Mouse (Mus musculus) olfactory bulb, adult 2 months (tissue): ENCODE results near the gene Tmem132d.

ENCODE experiments used
- CTCF ChIP-seq: fragments of 200-500 bp; IDR thresholded peaks from 2 replicates; pipeline ENCODE4 v1.5.1; 2012; ENCODE audit warnings: low read depth, mild to moderate bottlenecking, low read length, moderate library complexity; ENCODE audit not compliant: insufficient read depth
- POLR2A ChIP-seq: fragments of 200-500 bp; IDR thresholded peaks from 2 replicates; pipeline ENCODE4 v1.6.1; 2012; ENCODE audit warnings: mild to moderate bottlenecking, low read depth, low read length, moderate library complexity; ENCODE audit not compliant: insufficient read depth

GRCm38 (mm10) chr5:128090578-128090977 is 342.3 kb downstream of the Tmem132d start:
- TF ChIP-seq POLR2A, result no peak
- TF ChIP-seq CTCF, result no peak
